Mouse (Mus musculus) limb, embryonic 15.5 days (tissue): ENCODE measurements around the gene Pde9a. TPM values are rescaled to one million over a fixed set of nuclear protein-coding genes. Genes with fewer than 3 reads are reported as not detected.

Experiments
- ATAC-seq: fragments of 200-750 bp; cut with Nextera tagmentation; 2 replicates; pipeline ENCODE4 v1.8.0; 2017; ENCODE audit warnings: low read depth, moderate TSS enrichment; ENCODE audit not compliant: insufficient number of reproducible peaks, low FRiP score, low TSS enrichment
- H3K27ac ChIP-seq: fragments of 300-500 bp; sonication (generic); 2 replicates; pipeline ENCODE4 v1.5.1; 2015; ENCODE audit warnings: moderate library complexity, mild to moderate bottlenecking, inconsistent platforms
- H3K27me3 ChIP-seq: fragments of 300-500 bp; sonication (generic); 2 replicates; pipeline ENCODE4 v1.6.1; 2015; ENCODE audit warnings: inconsistent platforms
- H3K36me3 ChIP-seq: fragments of 300-500 bp; sonication (generic); 2 replicates; pipeline ENCODE4 v1.6.1; 2015; ENCODE audit warnings: inconsistent platforms
- H3K4me1 ChIP-seq: fragments of 300-500 bp; sonication (generic); 2 replicates; pipeline ENCODE4 v1.6.1; 2015; ENCODE audit warnings: inconsistent platforms
- H3K4me2 ChIP-seq: fragments of 300-500 bp; sonication (generic); 2 replicates; pipeline ENCODE4 v1.6.1; 2015; ENCODE audit warnings: mild to moderate bottlenecking, inconsistent platforms
- H3K4me3 ChIP-seq: fragments of 300-500 bp; sonication (generic); 2 replicates; pipeline ENCODE4 v1.5.1; 2015; ENCODE audit warnings: mild to moderate bottlenecking, inconsistent platforms
- H3K9ac ChIP-seq: fragments of 300-500 bp; sonication (generic); 2 replicates; pipeline ENCODE4 v1.6.1; 2015; ENCODE audit warnings: inconsistent platforms
- H3K9me3 ChIP-seq: fragments of 300-500 bp; sonication (generic); 2 replicates; pipeline ENCODE4 v1.6.1; 2016; ENCODE audit warnings: inconsistent platforms
- WGBS: fragments of 180-500 bp; shearing (Covaris S2); methylation state at CpG from one replicate; pipeline ENCODE4 v1.1.7; 2015; 5-methylcytosine and 5-hydroxymethylcytosine counted together
- polyA plus RNA-seq: library from polyadenylated mRNA; unstranded; fragments of >200 nt; fragmentation: Nextera tagmentation; extraction: Ambion mirVana; gene quantifications from 2 replicates; pipeline ENCODE4 v1.2.1, GENCODE M21; 2015

Gene Pde9a
- polyA plus RNA-seq, 1 experiment from 2014 or later: 23.9 TPM

- WGBS: 65% methylated on average over 10 of the region's 10 CpGs
- Histone ChIP-seq H3K4me2 (no peak overlapping the region), H3K27me3 (no peaks in the 10 kb centered on the region), H3K9me3 (no peaks in the 10 kb centered on the region), H3K4me3 (no peak overlapping the region), H3K4me1 (0 out of 2 replicates have a peak, but pooled peaks cover 2% of the 10 kb centered on the region), H3K27ac (no peak overlapping the region), H3K36me3 (no peaks in the 10 kb centered on the region), H3K9ac (no peak overlapping the region)
- ATAC-seq: no peak
Measured at GRCm38 (mm10) chr17:31486616-31487198, 100.7 kb downstream of the Pde9a start.

- Histone ChIP-seq H3K4me2 (no peak overlapping the region), H3K4me1 (peaks cover 3% of the 10 kb centered on the region; the same call in 1 of the 2 replicates), H3K27me3 (no peaks in the 10 kb centered on the region), H3K36me3 (no peaks in the 10 kb centered on the region), H3K4me3 (no peak overlapping the region), H3K27ac (no peak overlapping the region), H3K9me3 (no peaks in the 10 kb centered on the region), H3K9ac (no peak overlapping the region)
- ATAC-seq: no peak
- 32% methylated on average over 6 of the region's 6 CpGs for WGBS
Measured at GRCm38 (mm10) chr17:31487433-31488060, 101.5 kb downstream of the Pde9a start.

DNA sequence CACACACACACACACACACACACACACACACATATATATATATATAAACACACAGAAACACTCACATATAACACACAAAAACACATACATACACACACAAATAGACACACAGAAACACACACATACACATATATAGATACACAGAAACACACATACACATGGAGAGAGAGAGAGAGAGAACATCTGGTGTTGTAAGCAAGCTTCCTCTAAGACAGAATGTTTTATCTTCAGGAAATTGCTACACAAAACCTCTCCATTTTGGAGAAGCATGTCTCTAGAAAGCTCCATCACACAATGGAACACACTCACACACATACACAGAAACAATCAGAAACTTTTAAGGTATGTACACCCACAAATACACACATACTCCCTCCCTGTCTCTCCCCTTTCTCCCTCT, 105.3 kb downstream of the Pde9a start:
- H3K4me2 ChIP-seq: no peak overlapping the region
- peaks cover 4% of the 10 kb centered on the region; the same call in 1 of the 2 replicates for H3K4me1 ChIP-seq
- no peak overlapping the region for H3K27ac ChIP-seq
- peaks cover 15% of the 10 kb centered on the region for H3K36me3 ChIP-seq
- no peaks in the 10 kb centered on the region for H3K9me3 ChIP-seq
- no peak for ATAC-seq
- no peak overlapping the region for H3K9ac ChIP-seq
- H3K27me3 ChIP-seq: no peaks in the 10 kb centered on the region
- H3K4me3 ChIP-seq: no peak overlapping the region

GRCm38 (mm10) chr17:31492416-31492815, 106.4 kb downstream of the Pde9a start:
- Histone ChIP-seq H3K4me1 (peaks cover 2% of the 10 kb centered on the region; the same call in 1 of the 2 replicates), H3K4me3 (no peak overlapping the region), H3K36me3 (peaks cover 24% of the 10 kb centered on the region), H3K9ac (no peak overlapping the region), H3K9me3 (no peaks in the 10 kb centered on the region), H3K27me3 (no peaks in the 10 kb centered on the region), H3K4me2 (no peak overlapping the region), H3K27ac (no peak overlapping the region)
- no peak for ATAC-seq
- 0% methylated on average over 2 of the region's 2 CpGs for WGBS

- H3K36me3 ChIP-seq: peaks cover 50% of the 10 kb centered on the region
- no peak for ATAC-seq
- no peak overlapping the region for H3K4me2 ChIP-seq
- no peak overlapping the region for H3K27ac ChIP-seq
- H3K4me1 ChIP-seq: peaks cover 2% of the 10 kb centered on the region; the same call in 1 of the 2 replicates
- 67% methylated on average over 1 of the region's 1 CpGs for WGBS
- no peaks in the 10 kb centered on the region for H3K27me3 ChIP-seq
- no peak overlapping the region for H3K9ac ChIP-seq
- no peaks in the 10 kb centered on the region for H3K9me3 ChIP-seq
- H3K4me3 ChIP-seq: no peak overlapping the region
Measured at GRCm38 (mm10) chr17:31494989-31495388, 109.0 kb downstream of the Pde9a start.

DNA sequence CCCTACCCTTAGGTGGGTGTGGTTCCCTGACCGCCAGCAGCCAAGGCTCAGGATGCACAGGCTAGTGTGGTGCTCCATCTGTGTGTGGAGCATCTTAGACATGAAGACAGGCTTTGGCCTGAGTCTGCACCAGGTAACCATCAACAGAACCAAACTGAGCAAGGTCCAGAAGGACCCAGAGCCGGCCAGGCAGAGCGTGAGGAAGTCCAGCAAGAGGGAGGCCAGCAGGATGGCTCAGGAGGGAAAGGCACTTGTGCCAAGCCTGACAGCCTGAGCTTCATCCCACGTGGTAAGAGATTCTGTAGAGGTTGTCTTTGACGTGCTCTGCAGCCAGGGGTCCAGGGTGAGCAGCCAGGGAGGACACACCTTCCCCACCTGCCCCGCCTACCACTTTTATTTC, 111.7 kb downstream of the Pde9a start:
- Histone ChIP-seq H3K27me3 (no peaks in the 10 kb centered on the region), H3K9me3 (no peaks in the 10 kb centered on the region), H3K4me2 (no peak overlapping the region), H3K4me1 (no peaks in the 10 kb centered on the region), H3K36me3 (peaks cover 75% of the 10 kb centered on the region), H3K27ac (no peak overlapping the region), H3K4me3 (no peak overlapping the region), H3K9ac (no peak overlapping the region)
- ATAC-seq: no peak
- 81% methylated on average over 6 of the region's 6 CpGs for WGBS

DNA sequence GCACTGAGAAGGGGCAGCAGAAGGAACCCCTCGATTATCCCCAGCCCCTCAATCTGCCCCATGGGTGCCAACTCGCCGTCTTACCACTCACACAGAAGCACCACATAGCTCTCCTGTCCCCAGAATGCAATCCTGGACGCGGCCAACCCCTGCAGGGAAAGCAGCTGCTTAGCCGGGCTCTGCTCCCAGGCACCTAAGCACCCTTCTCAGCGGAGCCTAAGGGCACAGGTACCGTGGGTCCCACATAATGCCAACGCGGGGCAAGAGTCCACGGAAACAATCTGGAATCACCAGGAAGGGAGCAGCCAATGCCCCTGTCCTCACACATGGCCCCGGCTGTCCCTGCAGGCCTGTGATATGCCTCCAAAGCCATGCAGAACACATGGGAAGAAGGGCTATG, 113.7 kb downstream of the Pde9a start:
- no peaks in the 10 kb centered on the region for H3K27me3 ChIP-seq
- no peak overlapping the region for H3K9ac ChIP-seq
- H3K9me3 ChIP-seq: no peaks in the 10 kb centered on the region
- no peak overlapping the region for H3K4me2 ChIP-seq
- H3K4me3 ChIP-seq: no peak overlapping the region
- no peak for ATAC-seq
- 97% methylated on average over 12 of the region's 12 CpGs for WGBS
- no peaks in the 10 kb centered on the region for H3K4me1 ChIP-seq
- H3K36me3 ChIP-seq: peaks cover 95% of the 10 kb centered on the region
- no peak overlapping the region for H3K27ac ChIP-seq

DNA sequence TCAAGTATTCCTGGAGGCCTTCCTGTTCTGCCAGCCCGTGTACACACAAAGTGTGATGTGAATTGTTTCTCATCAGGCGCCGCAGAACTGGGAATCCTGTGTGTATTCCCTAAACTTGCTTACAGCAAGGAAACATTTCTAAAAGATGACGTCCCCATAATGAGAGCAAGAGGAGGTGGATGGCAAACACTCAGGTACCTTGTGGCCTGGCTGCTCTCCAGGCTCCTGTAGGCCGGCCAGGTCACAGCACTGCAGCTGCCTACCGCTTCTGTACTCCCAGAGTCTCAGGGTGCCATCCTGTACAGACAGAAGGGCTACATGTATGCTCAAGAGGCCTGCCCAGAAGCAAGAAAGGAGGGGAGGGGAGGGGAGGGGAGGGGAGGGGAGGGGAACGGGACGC, 114.4 kb downstream of the Pde9a start:
- Histone ChIP-seq H3K27me3 (no peaks in the 10 kb centered on the region), H3K4me3 (no peak overlapping the region), H3K9ac (no peak overlapping the region), H3K36me3 (peaks cover 95% of the 10 kb centered on the region), H3K4me2 (no peak overlapping the region), H3K27ac (no peak overlapping the region), H3K9me3 (no peaks in the 10 kb centered on the region), H3K4me1 (no peaks in the 10 kb centered on the region)
- 89% methylated on average over 8 of the region's 8 CpGs for WGBS
- no peak for ATAC-seq

DNA sequence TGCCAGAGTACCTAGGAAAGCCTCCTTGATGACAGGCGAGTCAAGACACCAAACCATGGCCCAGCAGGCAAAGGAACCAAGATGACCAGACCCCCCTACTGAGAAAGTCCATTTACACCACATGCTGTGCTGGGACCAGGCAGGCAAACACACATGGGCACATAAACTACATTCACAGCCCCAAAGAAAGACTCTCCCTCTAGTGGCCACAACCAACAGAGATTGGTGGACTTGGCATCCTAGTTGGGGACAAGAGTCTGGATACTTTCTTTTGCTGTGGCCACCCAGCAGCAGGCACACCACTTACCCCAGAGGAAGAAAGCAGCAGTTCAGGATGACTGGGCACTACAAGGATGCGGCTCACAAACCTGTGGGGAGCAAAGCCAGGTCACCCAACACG, 114.9 kb downstream of the Pde9a start:
- H3K4me3 ChIP-seq: no peak overlapping the region
- H3K27ac ChIP-seq: no peak overlapping the region
- ATAC-seq: no peak
- H3K27me3 ChIP-seq: no peaks in the 10 kb centered on the region
- peaks cover 95% of the 10 kb centered on the region for H3K36me3 ChIP-seq
- H3K9me3 ChIP-seq: no peaks in the 10 kb centered on the region
- no peaks in the 10 kb centered on the region for H3K4me1 ChIP-seq
- WGBS: 84% methylated on average over 3 of the region's 3 CpGs
- no peak overlapping the region for H3K9ac ChIP-seq
- no peak overlapping the region for H3K4me2 ChIP-seq

DNA sequence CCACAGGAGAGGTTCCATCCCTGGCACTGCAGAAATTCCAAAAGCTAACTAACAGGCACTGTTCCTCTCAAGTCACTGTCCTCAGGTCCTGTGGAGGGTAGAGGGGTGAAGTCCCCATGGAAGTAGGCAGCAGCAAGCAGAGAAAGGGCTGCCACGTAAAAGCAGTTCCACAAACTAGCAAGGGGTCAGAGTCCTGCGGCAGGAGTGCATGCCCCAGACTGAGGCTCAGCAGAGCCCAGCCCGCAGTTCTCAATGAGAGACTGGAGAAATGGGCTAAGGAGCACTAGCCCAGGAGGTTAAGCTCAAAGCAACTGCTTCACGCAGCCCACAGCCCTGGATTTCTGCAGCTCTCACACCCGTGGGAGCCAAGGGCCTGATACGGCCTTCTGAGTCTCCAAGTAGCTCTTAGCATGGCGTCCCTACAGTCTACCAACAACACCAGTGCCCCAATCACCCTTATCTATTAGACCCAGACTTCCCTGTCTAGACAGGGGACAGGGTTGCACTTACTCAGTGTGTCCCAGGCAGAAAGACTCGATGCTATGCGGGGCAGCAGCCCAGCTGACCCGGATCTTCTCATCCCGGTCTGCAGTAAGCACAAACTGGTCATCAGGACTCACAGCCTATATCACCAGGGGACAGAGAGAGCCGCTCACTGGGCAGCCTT, 116.4 kb downstream of the Pde9a start:
- H3K4me2 ChIP-seq: no peak overlapping the region
- no peak for ATAC-seq

GRCm38 (mm10) chr17:31503337-31503736, 117.3 kb downstream of the Pde9a start:
- ATAC-seq: no peak
- 93% methylated on average over 12 of the region's 12 CpGs for WGBS

More for the DNA sequence above, 116.4 kb downstream of the Pde9a start:
- Histone ChIP-seq H3K36me3 (peaks cover 96% of the 10 kb centered on the region), H3K27me3 (no peaks in the 10 kb centered on the region), H3K27ac (no peak overlapping the region), H3K4me1 (no peaks in the 10 kb centered on the region), H3K4me3 (no peak overlapping the region), H3K9me3 (no peaks in the 10 kb centered on the region), H3K9ac (no peak overlapping the region)
- 90% methylated on average over 12 of the region's 12 CpGs for WGBS

DNA sequence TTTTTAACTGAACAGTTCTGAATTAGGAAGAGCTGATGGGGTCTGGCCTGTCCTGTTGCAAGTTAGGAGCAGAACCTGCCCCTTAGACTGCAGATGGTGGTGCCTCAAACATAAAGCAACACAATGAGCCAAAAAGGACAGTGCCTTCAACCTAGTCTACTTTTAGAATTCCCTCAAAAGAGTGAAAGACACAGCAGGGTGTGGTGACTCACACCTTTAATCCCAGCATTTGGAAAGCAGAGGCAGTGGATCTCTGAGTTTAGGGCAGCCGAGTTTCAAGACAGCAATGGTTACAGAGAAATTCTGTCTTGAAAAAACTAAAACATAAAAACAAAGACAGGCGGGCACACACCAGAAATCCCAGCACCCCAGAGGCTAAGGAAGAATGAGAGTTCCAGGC, 117.9 kb downstream of the Pde9a start:
- H3K27ac ChIP-seq: no peak overlapping the region
- peaks cover 91% of the 10 kb centered on the region for H3K36me3 ChIP-seq
- H3K27me3 ChIP-seq: no peaks in the 10 kb centered on the region
- no peaks in the 10 kb centered on the region for H3K9me3 ChIP-seq
- ATAC-seq: no peak
- no peak overlapping the region for H3K4me3 ChIP-seq
- WGBS: 89% methylated on average over 2 of the region's 2 CpGs
- no peak overlapping the region for H3K9ac ChIP-seq
- no peak overlapping the region for H3K4me2 ChIP-seq
- no peaks in the 10 kb centered on the region for H3K4me1 ChIP-seq

More at GRCm38 (mm10) chr17:31503337-31503736, 117.3 kb downstream of the Pde9a start:
- Histone ChIP-seq H3K27me3 (no peaks in the 10 kb centered on the region), H3K9ac (no peak overlapping the region), H3K4me3 (no peak overlapping the region), H3K27ac (no peak overlapping the region), H3K36me3 (peaks cover 93% of the 10 kb centered on the region), H3K9me3 (no peaks in the 10 kb centered on the region), H3K4me2 (no peak overlapping the region), H3K4me1 (no peaks in the 10 kb centered on the region)
